Mouse (Mus musculus) regulatory T cell (primary cell): ENCODE data around the gene Tbc1d32.

Experiments used
- in situ Hi-C: fragments of 300-600 bp; cut with MboI, MseI; formaldehyde crosslinking; loops from one replicate; pipeline ENCODE4 v1.15.1; 2025; ENCODE audit warnings: high pct_unique_total_duplicates

Gene Tbc1d32

DNA sequence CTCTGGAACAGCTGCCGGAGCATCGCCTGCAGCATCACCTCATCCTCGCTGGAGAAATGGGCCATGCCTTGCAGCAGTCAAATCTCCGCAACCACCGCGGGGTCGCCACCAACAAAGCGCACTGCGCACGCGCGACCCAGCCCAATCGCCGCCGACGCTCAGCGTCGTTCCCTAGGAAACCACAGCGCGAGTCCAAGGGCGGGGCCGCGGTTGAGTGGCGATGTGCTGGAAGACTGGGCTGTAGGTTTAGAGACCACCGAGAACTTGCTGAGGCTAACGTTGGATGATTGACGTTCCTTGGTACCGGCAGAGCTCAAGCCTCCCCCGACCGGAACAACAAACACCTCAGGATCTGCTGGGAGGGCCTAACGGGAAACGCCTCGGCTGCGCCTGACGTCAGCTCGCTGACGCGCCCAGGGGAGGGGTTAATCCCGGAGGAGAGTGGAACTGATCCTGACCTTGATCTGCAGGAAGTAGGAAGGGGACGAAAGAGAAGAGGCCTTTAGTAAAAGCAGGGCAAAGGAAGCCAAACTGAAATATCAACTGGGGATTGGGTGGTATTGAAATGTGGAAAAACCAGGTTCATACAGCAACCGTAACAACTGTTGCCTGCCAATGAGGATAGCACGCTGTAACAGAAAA lies at the start of gene Tbc1d32:
Gene Tbc1d32 (minus strand): TSS at position 122 of the 642 bp plus-strand sequence.
- in situ Hi-C loops: loop anchor here (10.0 kb wide), 1 partner anchor 114 kb away; no protein-coding TSS in a partner anchor

DNA sequence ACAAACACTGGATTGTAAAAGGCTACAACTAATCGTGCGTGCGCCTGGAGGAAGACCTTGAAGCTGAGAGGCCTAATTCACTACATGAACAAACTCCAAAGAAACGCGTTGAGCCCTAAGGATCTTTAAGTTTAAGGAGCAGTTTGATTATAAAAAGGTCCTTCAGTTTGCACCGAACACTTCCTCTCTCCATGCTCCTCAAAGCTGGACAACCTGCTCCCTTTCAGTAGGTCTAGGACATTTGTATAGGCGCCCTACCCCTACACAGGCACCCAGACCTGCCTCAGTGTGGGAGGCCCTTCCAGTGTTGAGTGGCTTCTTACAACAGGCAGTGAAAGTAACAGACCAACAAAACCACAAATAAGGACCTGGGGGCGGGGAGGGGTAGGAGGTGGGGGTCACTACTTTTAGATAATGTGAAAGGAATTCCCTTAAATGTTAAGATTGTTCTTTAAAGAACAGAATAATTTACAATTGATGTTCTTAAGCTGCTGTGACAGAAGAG lies 666 bp downstream of the Tbc1d32 start:
- in situ Hi-C loops: loop anchor here (10.0 kb wide), 1 partner anchor 113 kb away; no protein-coding TSS in a partner anchor

DNA sequence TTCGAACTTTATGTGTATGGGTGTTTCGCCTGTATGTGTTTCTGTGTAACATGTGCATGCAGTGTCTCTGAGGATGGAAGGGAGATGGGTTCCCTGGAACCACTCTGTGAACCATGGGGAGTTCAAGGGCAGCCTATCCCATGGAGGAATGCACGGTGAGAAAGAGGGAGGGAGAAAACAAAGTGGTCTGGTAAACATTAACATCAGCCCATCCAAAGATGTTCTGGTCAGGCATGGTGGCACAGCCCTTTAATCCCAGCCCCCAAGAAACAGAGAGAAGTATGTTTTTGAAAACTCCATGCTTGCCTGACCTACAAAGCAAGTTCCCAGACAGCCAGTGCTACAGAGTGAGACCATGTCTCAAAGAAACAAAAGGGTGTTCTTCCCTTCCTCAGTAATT lies 12.7 kb downstream of the Tbc1d32 start:
- in situ Hi-C loops: no loop called here

- in situ Hi-C loops: no loop called here
Measured at GRCm38 (mm10) chr10:56210343-56210742, 18.1 kb downstream of the Tbc1d32 start.

- in situ Hi-C loops: no loop called here
Measured at GRCm38 (mm10) chr10:56206802-56207404, 21.6 kb downstream of the Tbc1d32 start.

DNA sequence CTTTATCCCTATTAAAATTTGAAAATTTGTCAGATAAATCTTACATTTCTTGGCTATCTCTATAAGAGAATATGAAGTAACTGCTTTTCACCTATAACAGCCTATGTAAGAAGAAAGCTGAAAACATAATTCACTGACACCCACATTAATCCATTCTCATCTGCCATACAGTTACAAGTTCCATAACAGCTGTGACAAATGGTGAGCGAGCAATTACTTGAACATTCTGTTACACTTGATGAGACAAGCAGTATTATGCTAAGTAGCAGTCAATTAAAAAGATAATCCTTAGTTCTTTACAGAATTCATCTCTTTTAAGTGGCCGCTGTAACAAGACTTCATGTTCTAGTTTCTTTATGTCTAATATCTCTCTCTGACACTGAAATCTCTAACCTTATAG lies 24.1 kb downstream of the Tbc1d32 start:
- in situ Hi-C loops: no loop called here

DNA sequence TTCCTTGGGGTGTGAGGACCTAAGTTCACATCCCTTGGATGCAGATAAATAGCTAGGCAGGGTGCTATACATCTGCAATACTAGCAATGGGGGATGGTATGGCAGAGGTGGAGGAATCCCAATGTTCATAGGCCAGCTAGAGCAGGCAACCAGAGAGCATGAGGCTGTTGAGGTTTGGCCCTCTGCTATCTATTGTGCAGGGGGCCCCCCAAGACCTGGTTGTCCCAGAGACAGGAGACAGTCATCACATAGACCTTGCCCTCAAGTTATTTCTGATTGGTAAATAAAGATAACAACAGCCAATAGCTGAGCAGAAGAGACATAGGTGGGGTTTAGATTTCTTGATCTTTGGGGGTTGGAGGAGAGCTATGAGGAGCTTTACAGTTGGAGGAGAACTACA lies 28.6 kb downstream of the Tbc1d32 start:
- in situ Hi-C loops: no loop called here

DNA sequence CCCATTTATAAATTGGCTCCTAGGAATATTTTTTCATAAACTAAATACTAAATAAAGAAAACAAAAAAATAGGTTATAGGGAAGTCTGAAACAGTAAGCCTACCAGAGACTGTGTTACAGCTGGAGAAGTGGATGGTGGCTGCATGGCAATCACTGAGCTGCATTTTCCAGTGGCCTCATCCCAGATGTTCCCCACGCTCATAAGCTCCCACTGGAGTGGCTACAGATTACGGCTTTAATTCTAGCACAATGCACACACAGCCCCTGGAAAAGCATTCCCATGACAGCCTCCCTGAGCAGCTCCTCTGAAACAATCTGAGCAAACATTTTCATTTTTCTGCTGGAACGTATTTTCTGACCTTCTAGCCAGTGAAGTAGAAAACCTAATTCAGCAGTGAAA lies 29.8 kb downstream of the Tbc1d32 start:
- in situ Hi-C loops: no loop called here

DNA sequence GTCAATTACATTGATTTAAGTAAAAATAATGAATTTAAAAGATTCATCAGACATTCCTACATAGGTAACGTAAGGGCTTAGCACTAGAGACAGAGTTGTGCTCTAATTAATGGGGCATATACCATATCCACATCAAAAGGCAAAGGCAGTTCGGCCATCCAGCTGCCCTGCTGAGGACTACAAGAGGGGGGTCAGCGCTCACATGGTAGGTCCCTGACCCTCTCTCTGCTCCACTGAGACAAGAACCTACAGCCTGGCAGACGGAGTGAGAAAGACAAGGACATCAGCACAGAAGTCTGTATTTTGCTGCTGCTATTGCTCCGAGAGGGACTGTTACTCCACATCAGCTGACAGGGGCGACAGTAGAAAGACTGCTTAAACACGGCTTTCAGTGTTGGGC lies 34.2 kb downstream of the Tbc1d32 start:
- in situ Hi-C loops: no loop called here

- in situ Hi-C loops: no loop called here
Measured at GRCm38 (mm10) chr10:56181727-56182126, 46.8 kb downstream of the Tbc1d32 start.

- in situ Hi-C loops: no loop called here
Measured at GRCm38 (mm10) chr10:56173184-56173583, 55.3 kb downstream of the Tbc1d32 start.

DNA sequence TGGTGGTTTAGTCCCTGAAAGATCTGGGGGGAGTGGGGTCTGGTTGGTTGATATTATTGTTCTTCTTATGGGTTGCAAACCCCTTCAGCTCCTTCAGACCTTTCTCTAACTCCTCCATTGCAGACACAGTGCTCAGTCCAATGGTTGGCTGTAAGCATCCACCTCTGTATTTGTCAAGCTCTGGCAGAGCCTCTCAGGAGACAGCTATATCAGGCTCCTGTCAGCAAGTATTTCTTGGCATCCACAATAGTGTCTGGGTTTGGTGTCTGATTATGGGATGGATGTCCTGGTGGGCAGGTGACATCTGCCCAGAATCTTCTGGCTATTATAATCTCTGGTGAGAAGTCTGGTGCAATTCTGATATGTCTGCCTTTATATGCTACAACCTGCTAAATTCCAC lies 60.8 kb downstream of the Tbc1d32 start:
- in situ Hi-C loops: loop anchor here (10.0 kb wide), 1 partner anchor 973 kb away; no protein-coding TSS in a partner anchor

DNA sequence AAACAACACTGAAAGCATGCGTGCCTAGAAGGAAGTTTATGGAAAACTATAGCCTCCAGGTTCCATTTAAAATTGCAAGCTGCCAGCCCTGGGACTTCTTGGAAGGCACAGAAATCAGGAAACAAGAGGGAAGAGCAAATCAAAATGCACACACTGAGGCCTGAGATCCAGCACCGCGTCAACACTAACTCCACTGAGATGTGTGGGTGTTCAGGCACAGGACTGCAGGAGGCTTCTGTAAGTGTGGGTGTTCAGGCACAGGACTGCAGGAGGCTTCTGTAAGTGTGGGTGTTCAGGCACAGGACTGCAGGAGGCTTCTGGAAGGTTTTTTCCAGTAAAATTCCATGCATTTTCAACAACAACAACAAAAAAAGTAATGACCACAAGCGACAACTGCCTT lies 62.7 kb downstream of the Tbc1d32 start:
- in situ Hi-C loops: loop anchor here (10.0 kb wide), 1 partner anchor 971 kb away; no protein-coding TSS in a partner anchor

- in situ Hi-C loops: loop anchor here (10.0 kb wide), 1 partner anchor 970 kb away; no protein-coding TSS in a partner anchor
Measured at GRCm38 (mm10) chr10:56164411-56164810, 64.1 kb downstream of the Tbc1d32 start.

DNA sequence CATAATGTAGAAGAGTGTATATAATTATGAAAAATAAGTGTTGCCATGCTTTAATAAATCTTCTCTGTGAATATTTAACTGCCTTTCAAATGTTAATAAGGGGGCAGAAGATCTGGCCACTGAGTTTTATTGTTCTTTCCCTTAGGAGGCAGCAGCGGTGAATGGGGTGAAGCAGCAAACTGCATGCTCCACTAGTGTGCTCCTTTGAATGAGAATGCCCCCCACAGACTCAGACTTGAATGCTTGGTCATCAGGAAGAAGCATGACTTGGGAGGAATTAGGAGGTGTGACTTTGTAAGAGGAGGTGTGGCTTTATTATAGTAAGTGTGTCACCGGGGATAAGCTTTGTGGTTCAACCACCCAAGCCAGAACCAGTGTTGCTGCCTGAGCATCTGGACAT lies 69.7 kb downstream of the Tbc1d32 start:
- in situ Hi-C loops: no loop called here

GRCm38 (mm10) chr10:56158207-56158606 lies 70.3 kb downstream of the Tbc1d32 start:
- in situ Hi-C loops: no loop called here

DNA sequence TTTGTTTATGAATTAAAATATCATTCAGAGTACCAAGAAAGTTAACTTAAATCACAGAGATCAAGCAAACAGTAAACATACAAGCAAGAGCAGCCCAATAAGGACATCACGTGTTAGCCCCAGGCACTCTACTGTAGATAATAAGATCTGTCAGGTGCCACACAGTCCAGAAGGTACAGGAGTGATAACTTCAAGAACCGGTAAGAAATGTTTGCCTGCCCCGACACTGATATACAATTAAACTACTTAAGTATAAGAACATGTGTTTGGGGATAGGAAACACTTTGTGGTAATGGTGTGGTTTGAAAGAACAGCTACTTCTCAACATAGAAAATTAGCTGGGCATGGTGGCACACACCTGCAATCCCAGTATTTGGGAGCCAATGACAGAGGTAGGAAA lies 71.5 kb downstream of the Tbc1d32 start:
- in situ Hi-C loops: no loop called here

DNA sequence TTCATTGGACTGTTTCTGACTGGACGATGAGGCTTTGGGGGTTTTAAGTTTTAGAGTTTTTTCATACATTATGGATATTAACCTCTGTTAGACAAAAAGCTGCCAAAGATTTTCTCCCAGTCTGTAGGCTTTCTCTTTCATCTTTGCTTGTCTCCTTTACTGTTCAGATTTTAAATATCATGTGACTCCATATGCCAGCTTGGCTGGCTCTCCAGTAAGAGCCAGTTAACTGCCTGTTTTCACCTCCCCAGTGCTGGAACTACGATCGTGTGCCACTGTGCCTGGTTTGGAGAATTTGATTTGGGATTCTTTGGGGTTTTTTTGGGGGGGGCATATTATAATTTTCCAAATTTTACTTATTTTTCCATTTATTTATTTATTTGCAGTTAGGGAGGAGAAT lies 79.6 kb downstream of the Tbc1d32 start:
- in situ Hi-C loops: no loop called here

DNA sequence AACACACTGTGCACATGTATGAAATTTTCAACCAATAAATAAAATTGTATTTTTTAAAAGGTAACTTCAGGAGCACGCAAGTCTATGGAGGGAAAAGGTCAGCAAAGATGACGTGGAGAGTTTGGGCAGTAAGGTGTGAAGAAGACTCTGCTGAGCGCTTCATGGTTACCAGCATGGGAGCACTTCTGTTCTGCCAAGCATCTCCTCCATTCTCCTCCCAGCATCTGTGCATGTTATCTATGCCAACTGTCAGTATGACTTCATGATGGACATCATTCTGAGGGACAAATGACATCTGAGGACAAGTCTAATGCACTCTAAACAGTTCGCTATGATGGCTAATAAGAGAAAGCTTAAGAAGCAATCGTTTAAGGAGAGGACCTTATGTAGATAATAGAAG lies 91.3 kb downstream of the Tbc1d32 start:
- in situ Hi-C loops: no loop called here

DNA sequence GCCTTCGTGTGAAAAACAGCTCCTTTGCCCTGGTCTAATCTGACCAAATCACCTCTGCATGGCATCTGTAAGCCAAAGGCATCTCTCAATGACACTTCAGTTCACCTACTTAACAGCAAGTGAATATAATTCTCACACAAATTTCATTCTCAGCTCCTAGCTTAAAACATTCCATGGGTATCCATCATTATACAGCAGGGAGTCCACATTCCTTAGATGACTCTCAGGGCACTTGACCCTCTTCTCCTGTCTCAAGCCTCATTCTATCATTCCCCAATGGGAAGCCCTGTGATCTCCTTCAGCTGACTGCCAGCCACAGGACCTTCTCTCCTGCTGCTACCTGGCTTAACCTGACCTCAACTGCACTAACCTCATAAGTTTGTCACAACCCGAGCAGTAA lies 98.8 kb downstream of the Tbc1d32 start:
- in situ Hi-C loops: no loop called here

- in situ Hi-C loops: no loop called here
Measured at GRCm38 (mm10) chr10:56126972-56127371, 101.5 kb downstream of the Tbc1d32 start.

DNA sequence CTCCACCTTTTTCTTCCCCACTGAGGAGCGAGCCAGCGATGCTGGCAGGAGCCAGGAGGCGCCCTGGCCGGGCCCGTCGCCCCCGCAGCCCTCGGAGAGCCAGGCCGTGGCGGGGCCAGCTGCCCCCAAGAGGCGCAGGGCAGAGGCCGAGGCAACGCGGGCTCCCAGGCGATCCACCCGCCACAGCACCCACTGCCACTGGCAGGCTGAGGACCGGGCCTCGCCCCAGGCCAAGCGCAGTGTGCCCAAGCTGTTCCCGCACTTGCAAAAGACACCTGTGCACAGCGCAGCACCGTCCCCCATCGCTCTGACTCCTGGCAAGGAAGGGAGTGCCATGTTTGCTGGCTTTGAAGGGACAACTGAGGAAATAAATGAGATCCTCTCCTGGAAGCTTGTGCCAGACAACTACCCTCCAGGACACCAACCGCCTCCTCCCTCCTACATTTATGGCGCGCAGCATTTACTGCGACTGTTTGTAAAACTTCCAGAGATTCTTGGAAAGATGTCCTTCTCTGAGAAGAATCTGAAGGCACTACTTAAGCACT lies 112.8 kb downstream of the Tbc1d32 start:
- in situ Hi-C loops: loop anchor here (10.0 kb wide), 1 partner anchor 109 kb away; the partner anchor contains the start of gene Tbc1d32
